9 mouse cellular contexts compared by ENCODE assay signal in genomic region chr11:3386941-3387368, GRCm38 (mm10). TPM values are rescaled to one million over a fixed set of nuclear protein-coding genes. Genes with fewer than 3 reads are reported as not detected.
DNase-seq lines count a peak whose midpoint lies in the region; ATAC-seq and TF ChIP-seq lines count a peak whose summit lies in the region.
"Had no signal": no experiment of that assay in that cellular context is flagged by ENCODE, and none has a peak within 500 bp of the region (broad histone marks: within the 10 kb centered on the region; RNA-seq: fewer than 3 reads in every experiment).

No protein-coding gene starts in this region.

- H3K4me1 ChIP-seq in MEL (ENCODE audit: control insufficient read depth in 1 of 2, insufficient read depth in 2 of 2, low read length in 2 of 2), result peaks cover 8 to 15% of the 10 kb centered on the region in 2 experiments
- H3K4me1 ChIP-seq in cerebellum, adult 2 months (ENCODE audit: control insufficient read depth, insufficient read depth, low read length), result peaks cover 3% of the 10 kb centered on the region; the same call in 1 of the 2 replicates
- no peaks in the 10 kb centered on the region for H3K4me1 ChIP-seq in hindbrain, embryonic 10.5 days (replicated peaks)
- H3K4me1 ChIP-seq in lung, embryonic 16.5 days (replicated peaks; ENCODE audit: control insufficient read depth, insufficient read depth, low read length), result 0 out of 2 replicates have a peak, but pooled peaks cover 2% of the 10 kb centered on the region
- H3K4me1 ChIP-seq: limb, embryonic 12.5 days had no signal

- peak; percentile 82 for ATAC-seq in lung, embryonic 16.5 days (ENCODE audit: low read depth)

- no peak overlapping the region for H3K4me3 ChIP-seq in MEL (ENCODE audit: control insufficient read depth in 1 of 2, insufficient read depth in 1 of 2, low read depth in 2 of 2, low read length in 2 of 2)
- no peak overlapping the region for H3K4me3 ChIP-seq in cerebellum, adult 2 months (replicated peaks; ENCODE audit: insufficient read depth, low read depth, low read length)
- no peak overlapping the region for H3K4me3 ChIP-seq in hindbrain, embryonic 10.5 days
- H3K4me3 ChIP-seq in lung, embryonic 16.5 days (ENCODE audit: low read length), result no peak overlapping the region
- H3K4me3 ChIP-seq: limb, embryonic 12.5 days had no signal

- 28% methylated on average over 4 of the region's 4 CpGs for WGBS in cerebellum, adult 2 months
- 32% methylated on average over 4 of the region's 4 CpGs for WGBS in hindbrain, embryonic 10.5 days
- WGBS in lung, embryonic 16.5 days, result 11% methylated on average over 4 of the region's 4 CpGs

- H3K27me3 ChIP-seq in MEL (ENCODE audit: control insufficient read depth in 1 of 2, insufficient read depth in 2 of 2, low read length in 2 of 2), result no peaks in the 10 kb centered on the region
- H3K27me3 ChIP-seq in cerebellum, adult 2 months (ENCODE audit: control insufficient read depth, insufficient read depth, low read length), result no peaks in the 10 kb centered on the region
- H3K27me3 ChIP-seq in hindbrain, embryonic 10.5 days (ENCODE audit: insufficient read depth, poor library complexity, severe bottlenecking), result no peaks in the 10 kb centered on the region
- H3K27me3 ChIP-seq in lung, embryonic 16.5 days (ENCODE audit: control insufficient read depth, insufficient read depth, low read depth, low read length), result no peaks in the 10 kb centered on the region
- H3K27me3 ChIP-seq: limb, embryonic 12.5 days had no signal

- no peak overlapping the region for H3K27ac ChIP-seq in MEL (ENCODE audit: control insufficient read depth, low read depth, low read length)
- H3K27ac ChIP-seq in cerebellum, adult 2 months (ENCODE audit: insufficient read depth, low read length), result no peak overlapping the region
- no peak overlapping the region for H3K27ac ChIP-seq in hindbrain, embryonic 10.5 days
- no peak overlapping the region for H3K27ac ChIP-seq in lung, embryonic 16.5 days (ENCODE audit: low read length)
- H3K27ac ChIP-seq: limb, embryonic 12.5 days had no signal

- TF ChIP-seq EP300 in MEL (IDR thresholded peaks at IDR 0.05; ENCODE audit: low read depth in 1 of 2, low read length in 2 of 2), result peak; percentile 79 to 80

- TF ChIP-seq RAD21 in MEL (IDR thresholded peaks at IDR 0.05; ENCODE audit: low read depth, low read length), result peak; percentile 96

- H3K9me3 ChIP-seq in MEL (replicated peaks; ENCODE audit: insufficient read depth, low read length), result no peaks in the 10 kb centered on the region
- H3K9me3 ChIP-seq in hindbrain, embryonic 10.5 days, result peaks cover 9% of the 10 kb centered on the region; the same call in 1 of the 2 replicates
- no peaks in the 10 kb centered on the region for H3K9me3 ChIP-seq in lung, embryonic 16.5 days (ENCODE audit: control insufficient read depth, low read length)

- DNase-seq in MEL (ENCODE audit: low read depth, low spot score), result peak; percentile 98
- DNase-seq in cerebellum, adult 2 months, result peak; percentile 84 to 92
- DNase-seq in frontal cortex, adult 2 months (ENCODE audit: extremely low spot score in 1 of 2, low spot score in 1 of 2), result peak; percentile 51 to 94
- peak; percentile 80 for DNase-seq in hindbrain, embryonic 10.5 days (ENCODE audit: low spot score)
- peak; percentile 83 for DNase-seq in layer of hippocampus, adult 9-11 months
- DNase-seq in ovary, postnatal 10 days (ENCODE audit: low spot score), result peak; percentile 76
- DNase-seq in thymus, postnatal 10 days (ENCODE audit: low spot score in 2 of 2), result peak; percentile 69 to 87

- peak; percentile 99 to 100 (median 100) for TF ChIP-seq CTCF in MEL (IDR thresholded peaks at IDR 0.05 in 2 of 3, conservative IDR thresholded peaks at IDR 0.05 in 1 of 3; ENCODE audit: control insufficient read depth in 1 of 3, insufficient read depth in 1 of 3, low read depth in 2 of 3, low read length in 3 of 3, poor library complexity in 1 of 3, severe bottlenecking in 1 of 3)
- peak; percentile 99 for TF ChIP-seq CTCF in cerebellum, adult 2 months (IDR thresholded peaks at IDR 0.05; ENCODE audit: borderline replicate concordance, insufficient read depth, low read depth, low read length)

- peaks cover 2 to 13% of the 10 kb centered on the region in 2 experiments; a peak in 3 of 4 replicates for H3K36me3 ChIP-seq in MEL (ENCODE audit: control insufficient read depth in 1 of 2, insufficient read depth in 2 of 2, low read length in 2 of 2)
- peaks cover 59% of the 10 kb centered on the region for H3K36me3 ChIP-seq in hindbrain, embryonic 10.5 days
- H3K36me3 ChIP-seq in lung, embryonic 16.5 days (ENCODE audit: control insufficient read depth, insufficient read depth, low read length), result peaks cover 13% of the 10 kb centered on the region

- no peak overlapping the region for H3K9ac ChIP-seq in MEL (ENCODE audit: control insufficient read depth, low read depth, low read length, poor library complexity, severe bottlenecking)
- no peak overlapping the region for H3K9ac ChIP-seq in lung, embryonic 16.5 days (ENCODE audit: low read length)
- H3K9ac ChIP-seq: limb, embryonic 12.5 days had no signal

- no peak overlapping the region for H3K4me2 ChIP-seq in lung, embryonic 16.5 days (ENCODE audit: low read depth, low read length)
- H3K4me2 ChIP-seq: limb, embryonic 12.5 days had no signal

- TF ChIP-seq POLR2A in MEL (IDR thresholded peaks at IDR 0.05; ENCODE audit: control insufficient read depth in 1 of 2, insufficient read depth in 1 of 2, low read depth in 1 of 2, low read length in 2 of 2, poor library complexity in 1 of 2), result no peak
- no peak for TF ChIP-seq POLR2A in cerebellum, adult 2 months (IDR thresholded peaks at IDR 0.05; ENCODE audit: borderline replicate concordance, insufficient read depth, low read length)

- no peaks in the 10 kb centered on the region for H3K79me2 ChIP-seq in MEL (ENCODE audit: control insufficient read depth, insufficient read depth, low read length, poor library complexity)

TF ChIP-seq in MEL, 35 proteins besides CTCF, POLR2A, EP300 and RAD21 (continues in another document):
- TF ChIP-seq ZNF384 (IDR thresholded peaks at IDR 0.05; ENCODE audit: low read depth, low read length) (0 out of 2 replicates have a peak, but pooled peaks have one; percentile 38), CHD2 (IDR thresholded peaks at IDR 0.05; ENCODE audit: low read length) (no peak), MYB (IDR thresholded peaks at IDR 0.05; ENCODE audit: low read depth, low read length) (peak; percentile 64), HCFC1 (IDR thresholded peaks at IDR 0.05; ENCODE audit: low read depth, low read length) (peak; percentile 62), CHD1 (IDR thresholded peaks at IDR 0.05; ENCODE audit: low read depth, low read length) (no peak), JUND (IDR thresholded peaks at IDR 0.05; ENCODE audit: low read depth, low read length) (peak; percentile 30; the same call in 1 of the 2 replicates), USF1 (IDR thresholded peaks at IDR 0.05; ENCODE audit: low read depth, low read length) (peak; percentile 72), ZC3H11A (IDR thresholded peaks at IDR 0.05; ENCODE audit: low read depth, low read length) (peak; percentile 81), ZMIZ1 (IDR thresholded peaks at IDR 0.05; ENCODE audit: low read depth, low read length) (no peak), NELFE (IDR thresholded peaks at IDR 0.05; ENCODE audit: low read depth, low read length) (peak; percentile 18; the same call in 1 of the 2 replicates), MYC (IDR thresholded peaks at IDR 0.05; ENCODE audit: low read depth, low read length) (peak; percentile 92), MAZ (IDR thresholded peaks at IDR 0.05; ENCODE audit: low read depth, low read length) (peak; percentile 70; the same call in 1 of the 2 replicates), RCOR1 (IDR thresholded peaks at IDR 0.05; ENCODE audit: low read depth, low read length) (peak; percentile 94), MEF2A (IDR thresholded peaks at IDR 0.05; ENCODE audit: extremely low read depth, insufficient replicate concordance, low read depth, low read length, poor library complexity, severe bottlenecking) (no peak), BHLHE40 (IDR thresholded peaks at IDR 0.05; ENCODE audit: borderline replicate concordance, low read depth, low read length) (peak; percentile 83), ELF1 (IDR thresholded peaks at IDR 0.05; ENCODE audit: low read depth, low read length) (peak; percentile 62), GABPA (IDR thresholded peaks at IDR 0.05; ENCODE audit: low read depth, low read length) (0 out of 2 replicates have a peak, but pooled peaks have one; percentile 20), GATA1 (IDR thresholded peaks at IDR 0.05; ENCODE audit: low read depth, low read length) (peak; percentile 72), MAX (IDR thresholded peaks at IDR 0.05; ENCODE audit: low read length) (peak; percentile 85), TCF12 (IDR thresholded peaks at IDR 0.05; ENCODE audit: low read depth, low read length) (peak; percentile 67), POLR2AphosphoS2 (IDR thresholded peaks at IDR 0.05; ENCODE audit: low read length) (no peak), ETS1 (IDR thresholded peaks at IDR 0.05; ENCODE audit: low read depth, low read length) (peak; percentile 82), TAL1 (IDR thresholded peaks at IDR 0.05; ENCODE audit: low read length) (peak; percentile 47), KAT2A (conservative IDR thresholded peaks at IDR 0.05; ENCODE audit: low read depth, low read length) (0 out of 2 replicates have a peak, but pooled peaks have one; percentile 15)

RNA-seq across cellular contexts. Expression of gene Limk2, which starts 22.0 kb away (rescaled TPM):
- total RNA-seq in MEL (2012; rRNA removed), result 19.6 and 21.9 TPM in 2 replicates
- 10 to 100 TPM in 1 of 2 experiments, not detected in 1; 29.1 TPM for polyA plus RNA-seq in MEL (2012; ENCODE audit: insufficient read depth in 1 of 2, insufficient read length in 2 of 2, low read depth in 1 of 2, low replicate concordance in 2 of 2, missing spikeins in 1 of 2)
- 201 and 206 TPM in 2 replicates for polyA plus RNA-seq in cerebellum, adult 2 months (2012; rRNA removed)
- 179 TPM in 2 replicates for polyA plus RNA-seq in frontal cortex, adult 2 months (2012; rRNA removed)
- polyA plus RNA-seq in hindbrain, embryonic 10.5 days (2016; fragmentation: Nextera tagmentation; extraction: Ambion mirVana), result 62.0 and 82.2 TPM in 2 replicates
- polyA plus RNA-seq in lung, embryonic 16.5 days (2015; fragmentation: Nextera tagmentation; extraction: Ambion mirVana), result 53.1 and 54.5 TPM in 2 replicates

RNA-seq across cellular contexts. Expression of gene Pik3ip1, which starts 56.8 kb away (rescaled TPM):
- total RNA-seq in MEL (2012; rRNA removed), result 0.88 and 1.7 TPM in 2 replicates
- 1 to 10 TPM in 1 of 2 experiments, not detected in 1; 2.7 TPM for polyA plus RNA-seq in MEL (2012; ENCODE audit: insufficient read depth in 1 of 2, insufficient read length in 2 of 2, low read depth in 1 of 2, low replicate concordance in 2 of 2, missing spikeins in 1 of 2)
- 68.2 and 76.1 TPM in 2 replicates for polyA plus RNA-seq in cerebellum, adult 2 months (2012; rRNA removed)
- 43.9 and 45.8 TPM in 2 replicates for polyA plus RNA-seq in frontal cortex, adult 2 months (2012; rRNA removed)
- polyA plus RNA-seq in hindbrain, embryonic 10.5 days (2016; fragmentation: Nextera tagmentation; extraction: Ambion mirVana), result 9.3 and 9.4 TPM in 2 replicates
- polyA plus RNA-seq in lung, embryonic 16.5 days (2015; fragmentation: Nextera tagmentation; extraction: Ambion mirVana), result 11.8 and 12.0 TPM in 2 replicates
